Mouse (Mus musculus) ovary, postnatal 36 days (tissue): ENCODE results near the gene Gm49388.
"Not testable (repeated sequence)": the region's sequence is repeated elsewhere in the genome, so short reads cannot be mapped to it uniquely, and the experiment has no call there.

Experiments used
- DNase-seq: peaks from one replicate; pipeline ENCODE4 v3.0.0; 2022; ENCODE audit warnings: low spot score, mixed read lengths

Gene Gm49388

GRCm38 (mm10) chr7:127768346-127768996 is 16.9 kb upstream of the Gm49388 start:
- no peak for DNase-seq

GRCm38 (mm10) chr7:127768997-127769593 is 16.3 kb upstream of the Gm49388 start:
- DNase-seq = peak; percentile 87

- peak; percentile 89 for DNase-seq
Measured at GRCm38 (mm10) chr7:127769651-127770038, 15.8 kb upstream of the Gm49388 start, which contains the start of gene Orai3. Orai3 (plus strand) TSS chr7:127769815.

- no peak for DNase-seq
Measured at GRCm38 (mm10) chr7:127770039-127770905, 15.1 kb upstream of the Gm49388 start.

GRCm38 (mm10) chr7:127771262-127771661 is 14.1 kb upstream of the Gm49388 start:
- DNase-seq = no peak

GRCm38 (mm10) chr7:127772080-127772479 is 13.3 kb upstream of the Gm49388 start:
- no peak for DNase-seq

- no peak for DNase-seq
Measured at GRCm38 (mm10) chr7:127772557-127772956, 12.9 kb upstream of the Gm49388 start.

GRCm38 (mm10) chr7:127773664-127774384 is 11.6 kb upstream of the Gm49388 start:
- DNase-seq = peak; percentile 73

GRCm38 (mm10) chr7:127775837-127776236 is 9.6 kb upstream of the Gm49388 start:
- not testable (repeated sequence) for DNase-seq

- DNase-seq = peak; percentile 86
Measured at GRCm38 (mm10) chr7:127776426-127776825, 9.0 kb upstream of the Gm49388 start, which contains the start of gene Setd1a. Setd1a (plus strand) TSS chr7:127776670.

- peak; percentile 96 for DNase-seq
Measured at GRCm38 (mm10) chr7:127776878-127777473, 8.4 kb upstream of the Gm49388 start.

GRCm38 (mm10) chr7:127777474-127778266 is 7.7 kb upstream of the Gm49388 start:
- DNase-seq = peak; percentile 72

- DNase-seq = no peak
Measured at GRCm38 (mm10) chr7:127778350-127778749, 7.1 kb upstream of the Gm49388 start.

GRCm38 (mm10) chr7:127797076-127797845 is 11.9 kb downstream of the Gm49388 start:
- no peak for DNase-seq

GRCm38 (mm10) chr7:127798591-127798990 is 13.2 kb downstream of the Gm49388 start:
- DNase-seq = no peak

GRCm38 (mm10) chr7:127799211-127799610 is 13.8 kb downstream of the Gm49388 start:
- DNase-seq = no peak

- DNase-seq = no peak
Measured at GRCm38 (mm10) chr7:127799738-127800137, 14.3 kb downstream of the Gm49388 start.

- DNase-seq = peak; percentile 93
Measured at GRCm38 (mm10) chr7:127800435-127801009, 15.1 kb downstream of the Gm49388 start, which contains the start of gene Hsd3b7. Hsd3b7 (plus strand) TSS chr7:127800604.

GRCm38 (mm10) chr7:127801010-127801621 is 15.7 kb downstream of the Gm49388 start:
- no peak for DNase-seq
